Mouse (Mus musculus) urinary bladder, postnatal 14 days (tissue): ENCODE measurements around the gene Mbtps1.

Experiments used
- DNase-seq: peaks from one replicate; pipeline ENCODE4 v3.0.0; 2021; ENCODE audit warnings: low spot score

Gene Mbtps1

DNA sequence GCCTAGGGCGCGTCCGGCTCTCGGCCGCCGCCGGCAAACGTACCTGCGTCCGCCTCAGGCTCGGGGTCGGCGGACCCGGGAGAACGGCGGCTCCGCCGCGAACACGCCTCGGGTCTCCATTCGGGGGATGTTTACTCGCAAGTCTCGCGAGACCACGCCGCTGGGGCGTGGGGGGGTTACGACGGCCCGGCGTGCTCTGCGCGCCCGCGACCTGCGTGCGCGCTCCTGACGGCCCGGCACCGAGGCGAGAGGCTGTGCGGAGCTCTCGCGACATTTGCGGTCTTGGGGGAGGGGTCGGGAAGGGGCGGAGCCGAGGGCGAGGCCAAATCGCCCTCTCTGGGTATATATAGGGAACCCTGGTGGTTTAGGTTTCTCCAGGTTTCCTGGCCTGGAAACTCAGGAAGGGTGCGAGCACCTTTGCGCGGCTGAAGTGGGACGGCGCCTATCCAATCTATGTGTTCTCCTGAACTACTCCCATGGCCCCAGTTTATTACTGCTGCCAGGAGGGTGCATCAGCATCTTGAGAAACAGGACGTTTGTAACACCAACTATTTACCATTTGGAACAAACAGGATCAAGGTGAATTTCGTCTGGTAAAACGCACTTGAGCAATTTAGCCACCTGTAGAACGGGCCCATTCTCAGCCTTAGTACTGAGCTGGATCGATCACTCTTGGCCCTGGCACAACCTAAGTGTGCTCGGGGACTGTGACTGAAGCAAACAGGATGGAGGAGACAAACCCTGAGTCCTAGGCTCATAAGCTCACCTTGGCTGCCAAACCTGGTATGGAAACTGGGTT lies at the start of gene Mbtps1:
Gene Mbtps1, minus strand, starts transcription at position 133 of the 799 bp plus-strand sequence.
- DNase-seq: peak; percentile 98

DNA sequence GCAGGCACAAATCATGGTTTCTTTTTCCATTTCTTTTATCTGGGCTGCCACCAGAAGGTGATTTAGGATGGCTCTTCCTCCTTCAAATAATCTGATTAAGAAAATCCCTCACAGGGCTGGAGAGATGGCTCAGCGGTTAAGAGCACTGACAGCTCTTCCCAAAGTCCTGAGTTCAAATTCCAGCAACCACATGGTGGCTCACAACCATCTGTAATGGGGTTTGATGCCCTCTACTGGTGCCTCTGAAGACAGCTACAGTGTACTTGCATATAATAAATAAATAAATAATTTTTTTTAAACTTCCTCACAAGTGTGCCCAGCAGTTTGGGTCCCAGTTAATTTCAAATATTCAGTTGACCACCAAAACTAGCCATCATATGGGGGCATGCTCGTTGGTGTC lies 47.7 kb upstream of the Mbtps1 start:
- no peak for DNase-seq

DNA sequence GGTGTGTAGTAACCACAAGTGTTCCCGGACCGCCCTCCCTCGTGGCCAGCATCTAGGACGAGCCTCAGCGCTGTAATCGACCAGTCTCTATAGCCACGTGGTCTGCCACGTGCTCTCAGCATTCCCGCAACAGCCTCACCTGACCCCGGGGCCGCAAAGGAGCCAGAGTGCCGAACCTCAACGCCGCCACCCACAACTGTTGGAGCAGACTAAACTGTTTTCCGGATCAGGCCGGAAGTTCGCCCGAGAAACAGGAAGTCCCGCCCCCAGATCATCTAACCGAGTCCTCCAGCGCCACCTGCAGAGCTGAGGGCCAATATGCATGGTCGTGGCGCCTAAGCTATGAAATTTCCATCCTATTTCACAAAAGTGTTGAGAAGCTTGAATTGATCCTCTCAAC lies 46.5 kb upstream of the Mbtps1 start, which contains the start of gene Taf1c:
Gene Taf1c, minus strand, starts transcription at position 227 of the 400 bp plus-strand sequence.
- peak; percentile 94 for DNase-seq

DNA sequence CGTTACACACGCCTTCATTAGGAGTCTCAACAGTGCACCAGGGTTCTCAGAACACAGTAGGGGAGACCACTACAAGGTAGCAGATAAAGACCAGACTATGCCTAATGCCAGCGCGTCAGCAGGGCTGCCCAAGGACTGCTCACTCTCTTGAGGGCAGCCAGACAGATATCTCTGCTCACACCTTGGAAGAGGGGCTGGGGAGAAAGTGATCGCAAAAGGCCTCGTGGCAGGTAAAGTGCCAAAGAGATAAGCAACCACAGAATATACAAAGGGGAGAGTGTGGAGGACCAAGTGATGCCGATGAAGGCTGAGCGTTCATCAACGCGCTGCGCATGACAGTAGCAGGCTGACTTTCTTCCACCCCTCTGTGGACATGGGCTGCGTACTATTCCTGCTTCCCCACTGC lies 45.9 kb upstream of the Mbtps1 start:
- DNase-seq: no peak

DNA sequence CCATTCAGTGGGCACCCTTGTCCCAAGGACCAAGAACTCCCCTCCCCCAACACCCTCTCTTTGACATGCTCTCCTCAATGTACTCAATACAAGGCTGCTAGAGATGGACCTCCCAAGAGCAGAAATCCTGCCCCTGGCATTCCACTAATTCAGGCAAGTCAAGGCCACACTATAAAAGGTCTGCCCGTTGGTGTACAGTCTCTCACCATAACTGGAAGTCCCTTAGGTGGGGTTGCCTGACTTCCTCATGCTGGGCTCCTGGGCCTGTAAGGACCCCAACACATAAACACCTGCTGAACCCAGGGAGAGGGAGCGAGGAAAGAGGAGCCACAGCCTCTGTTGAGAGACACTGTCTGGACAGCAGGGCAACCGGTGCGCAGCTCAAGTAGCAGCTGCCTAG lies 45.2 kb upstream of the Mbtps1 start:
- DNase-seq: no peak

DNA sequence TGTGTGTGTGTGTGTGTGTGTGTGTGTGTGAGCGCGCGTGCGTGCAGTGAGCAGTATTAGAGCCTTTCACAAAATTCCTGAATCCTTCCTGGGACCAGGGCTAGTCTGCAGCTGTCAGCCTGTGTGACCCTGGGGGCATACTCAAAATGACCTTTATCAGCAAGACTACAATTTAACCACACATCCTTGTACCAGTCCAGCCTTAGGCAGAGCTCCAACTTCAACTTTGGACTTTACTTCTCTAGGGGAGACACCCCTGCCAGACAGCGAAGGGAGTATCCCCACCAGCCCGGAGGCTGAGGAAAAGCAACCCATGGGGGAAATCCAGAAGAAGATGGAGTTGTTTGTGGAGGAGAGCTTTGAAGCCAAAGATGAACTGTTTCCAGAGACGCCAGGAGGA lies 32.9 kb upstream of the Mbtps1 start:
- DNase-seq: no peak

DNA sequence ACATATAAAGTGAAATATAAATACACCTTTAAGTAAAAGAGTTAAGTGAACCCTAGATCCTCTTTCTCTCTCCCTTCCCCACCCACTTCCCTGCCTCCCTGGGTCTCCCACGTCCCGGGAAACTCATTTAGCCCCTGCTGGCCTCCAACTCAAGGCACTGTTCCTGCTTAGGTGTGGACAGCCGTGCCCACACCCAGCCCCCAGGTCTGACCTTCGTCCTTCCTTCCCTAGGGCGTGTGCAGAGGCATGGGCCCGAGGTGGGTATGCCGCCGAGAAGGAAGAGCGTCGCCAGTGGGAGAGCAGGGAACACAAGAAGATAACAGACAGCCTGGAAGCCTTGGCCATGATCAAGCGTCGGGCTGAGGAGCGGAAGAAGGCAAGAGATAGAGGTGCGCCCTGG lies 31.8 kb upstream of the Mbtps1 start:
- no peak for DNase-seq

DNA sequence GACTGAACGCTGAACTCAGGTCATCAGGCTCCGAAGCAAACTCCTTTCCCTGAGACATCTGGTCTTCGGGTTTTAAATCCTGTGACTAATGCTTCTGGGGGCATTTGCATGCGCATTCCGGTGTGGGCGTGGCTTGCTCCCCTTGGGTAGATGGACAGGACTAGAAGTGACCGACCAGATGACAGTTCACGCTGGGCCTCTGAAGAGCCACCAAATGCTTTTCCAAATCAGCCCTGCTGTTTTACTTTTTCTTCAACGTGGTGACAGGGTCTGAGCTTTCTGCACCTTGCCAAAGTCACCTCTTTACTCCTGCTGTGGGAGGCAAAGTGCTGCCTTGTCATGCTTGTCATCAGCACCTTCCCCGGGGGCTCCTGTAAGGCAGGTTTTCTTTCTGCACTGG lies 30.3 kb upstream of the Mbtps1 start:
- DNase-seq: no peak

DNA sequence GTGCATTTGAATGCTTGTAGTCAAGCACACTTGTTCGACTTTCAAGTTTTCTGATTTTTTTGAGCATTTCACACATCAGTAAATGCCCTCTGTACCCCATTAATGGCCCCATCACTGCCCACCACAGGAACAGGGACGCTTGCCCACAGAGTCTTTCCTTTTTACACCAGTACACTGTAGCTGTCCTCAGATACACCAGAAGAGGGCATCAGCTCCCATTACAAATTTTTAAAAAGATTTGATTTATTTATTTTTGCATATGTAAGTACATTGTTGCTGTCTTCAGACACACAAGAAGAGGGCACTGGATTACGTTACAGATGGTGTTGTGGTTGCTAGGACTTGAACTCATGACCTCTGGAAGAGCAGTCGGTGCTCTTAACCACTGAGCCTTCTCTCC lies 29.8 kb upstream of the Mbtps1 start:
- no peak for DNase-seq

DNA sequence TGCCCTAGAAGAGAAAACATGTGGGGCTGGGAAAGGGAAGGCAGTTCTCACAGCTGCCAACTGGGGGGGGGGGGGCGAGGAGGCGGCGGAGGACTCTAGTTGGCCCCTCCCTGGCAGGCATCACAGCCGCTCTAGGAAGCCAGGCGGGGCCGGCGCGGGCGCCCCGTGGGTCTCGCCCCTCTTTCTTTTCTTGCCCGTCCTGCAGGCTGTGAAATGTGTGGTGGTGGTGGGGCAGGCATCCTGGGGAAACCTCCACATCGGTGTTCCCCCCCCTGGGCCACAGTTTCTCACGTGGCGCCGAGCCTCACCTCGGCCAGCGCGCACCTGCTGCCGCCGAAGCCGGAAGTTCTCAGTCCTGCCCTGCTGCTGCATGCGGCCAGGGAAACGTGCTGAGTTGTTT lies 27.4 kb upstream of the Mbtps1 start:
- DNase-seq: no peak

DNA sequence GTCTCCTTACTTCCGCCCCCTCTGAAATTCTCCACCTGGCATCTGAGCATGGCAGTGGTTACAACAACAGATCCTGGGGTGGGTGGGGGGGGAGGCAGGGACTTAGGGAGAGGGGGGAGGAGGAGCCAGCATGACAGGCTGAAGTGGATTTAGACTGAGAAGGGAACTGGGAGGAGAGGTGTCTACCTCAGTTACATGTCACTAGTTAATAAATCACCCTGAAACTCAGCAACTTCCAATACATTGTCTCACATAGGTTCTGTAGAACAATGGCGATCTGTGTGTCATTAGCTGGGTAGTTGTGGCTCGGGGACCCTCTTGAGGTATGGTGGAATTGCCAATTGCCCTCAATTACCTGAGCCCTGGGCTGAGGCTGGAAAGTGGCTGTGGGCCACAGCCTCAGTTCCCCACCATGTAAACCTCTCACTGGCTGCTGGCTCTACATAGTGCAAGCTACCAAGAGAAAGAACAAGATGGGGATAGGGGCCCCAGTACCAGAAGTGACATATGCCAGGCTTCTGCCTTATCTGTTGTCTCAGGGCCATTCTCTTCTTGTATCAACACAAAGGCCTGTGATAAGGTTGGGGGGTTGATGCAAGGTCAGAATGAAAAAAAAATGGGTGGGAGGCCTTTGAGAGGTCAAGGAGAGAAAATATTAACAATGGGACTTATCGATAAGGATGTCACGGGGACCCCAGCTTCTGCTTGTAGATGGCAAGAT lies 22.1 kb upstream of the Mbtps1 start:
- DNase-seq: no peak

DNA sequence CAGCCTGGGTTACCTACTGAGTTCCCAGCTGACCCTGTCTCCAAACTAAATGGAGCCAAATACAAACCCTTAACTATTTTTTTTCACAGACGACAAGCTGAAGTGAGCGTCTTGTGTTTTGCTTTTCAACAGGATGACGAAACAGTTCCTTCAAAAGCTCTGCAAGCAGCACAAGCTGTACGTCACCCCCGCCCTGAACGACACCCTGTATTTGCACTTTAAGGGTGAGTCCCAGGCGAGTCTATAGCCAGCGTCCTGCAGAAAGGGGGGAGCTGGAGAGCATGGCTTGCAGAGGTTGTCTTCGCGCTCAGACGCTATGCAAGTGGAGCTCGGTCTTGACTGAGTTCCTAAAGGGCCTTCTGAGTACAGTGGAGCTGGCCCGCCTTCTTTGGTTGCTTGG lies 20.6 kb upstream of the Mbtps1 start:
- no peak for DNase-seq

DNA sequence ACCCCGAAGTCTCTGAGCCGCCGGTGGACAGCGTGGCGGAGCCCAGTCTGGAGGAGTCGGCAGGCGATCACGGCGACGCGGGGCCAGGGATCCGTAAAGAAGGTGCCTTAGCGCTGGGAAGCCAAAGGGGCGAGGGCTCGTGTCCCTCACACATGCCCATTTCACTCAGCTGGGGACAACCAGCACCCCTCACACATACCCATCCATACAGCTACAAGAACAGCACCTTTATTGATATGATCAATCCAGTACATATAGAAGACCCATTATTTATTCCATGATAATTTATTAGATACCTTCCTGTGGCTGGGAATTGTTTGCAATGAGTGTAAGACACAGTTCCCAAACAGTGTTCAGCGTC lies 16.8 kb upstream of the Mbtps1 start:
- no peak for DNase-seq

DNA sequence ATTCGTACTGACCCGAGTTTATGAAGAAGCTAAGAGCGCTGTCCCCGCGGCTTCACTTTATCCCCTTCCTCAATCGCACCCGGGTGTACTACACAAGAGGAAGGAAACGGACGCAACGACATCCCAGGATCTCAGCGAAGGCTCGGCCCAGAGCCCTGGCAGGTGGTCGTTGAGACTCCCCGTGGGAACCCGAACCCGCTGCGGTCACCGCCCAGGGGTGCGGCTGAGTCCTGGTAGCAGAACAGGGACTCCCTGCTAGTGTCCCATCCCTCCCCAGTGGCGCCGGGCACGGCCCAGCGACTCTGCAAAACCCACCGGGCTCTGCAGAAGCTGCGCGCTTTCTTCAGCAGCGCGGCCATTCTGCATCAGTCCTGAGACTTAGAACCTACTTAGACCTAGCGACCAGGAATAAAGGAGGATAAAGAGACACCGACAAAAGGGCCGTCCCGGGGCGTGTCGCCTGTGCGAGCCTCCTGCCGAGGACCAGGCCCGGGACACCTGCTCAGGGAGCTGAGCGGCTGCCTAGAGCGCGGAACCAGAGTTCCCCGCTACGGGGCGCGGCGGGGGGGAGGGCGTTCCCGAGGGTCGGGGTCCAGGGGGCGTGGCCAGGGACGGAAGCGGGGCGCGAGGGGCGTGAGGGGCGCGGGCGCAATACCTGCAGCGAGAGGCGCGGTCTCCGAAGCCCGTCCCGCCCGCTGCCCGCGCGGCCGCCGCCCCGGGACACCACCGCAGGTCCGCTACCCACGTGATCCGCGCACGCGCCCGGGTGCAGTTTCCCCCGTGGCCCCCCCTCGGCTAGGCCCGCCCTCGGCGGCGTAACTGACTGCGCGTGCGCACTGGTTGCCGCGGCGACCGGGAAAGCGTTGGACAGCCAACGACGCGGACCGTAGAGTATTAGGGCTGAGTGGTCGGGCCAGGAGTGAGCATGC lies 16.2 kb upstream of the Mbtps1 start, which contains the start of the genes Hsdl1 and Dnaaf1:
Gene Hsdl1, minus strand, starts transcription at position 747 of the 929 bp plus-strand sequence.
Gene Dnaaf1, plus strand, starts transcription at position 799 of the 929 bp plus-strand sequence.
- DNase-seq: peak; percentile 97

DNA sequence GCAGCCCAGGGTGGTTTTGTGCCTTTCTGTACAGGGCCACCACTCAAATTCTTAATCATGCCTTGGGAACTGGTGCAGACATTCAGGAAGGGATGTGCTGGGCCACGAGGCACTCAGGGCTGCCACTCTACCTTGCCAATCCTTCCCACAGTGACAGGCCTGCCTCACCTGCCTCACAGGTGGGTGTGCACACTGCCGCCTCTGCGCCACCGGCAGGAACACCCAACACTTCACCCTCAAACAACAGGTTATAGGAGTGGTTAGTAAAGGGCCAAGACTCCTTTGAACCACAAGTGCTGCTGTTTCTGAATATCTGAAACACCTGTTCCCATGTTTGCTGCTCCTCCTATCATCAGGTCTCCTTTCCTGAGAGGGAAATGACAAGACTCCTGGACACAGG lies 13.9 kb upstream of the Mbtps1 start:
- no peak for DNase-seq

DNA sequence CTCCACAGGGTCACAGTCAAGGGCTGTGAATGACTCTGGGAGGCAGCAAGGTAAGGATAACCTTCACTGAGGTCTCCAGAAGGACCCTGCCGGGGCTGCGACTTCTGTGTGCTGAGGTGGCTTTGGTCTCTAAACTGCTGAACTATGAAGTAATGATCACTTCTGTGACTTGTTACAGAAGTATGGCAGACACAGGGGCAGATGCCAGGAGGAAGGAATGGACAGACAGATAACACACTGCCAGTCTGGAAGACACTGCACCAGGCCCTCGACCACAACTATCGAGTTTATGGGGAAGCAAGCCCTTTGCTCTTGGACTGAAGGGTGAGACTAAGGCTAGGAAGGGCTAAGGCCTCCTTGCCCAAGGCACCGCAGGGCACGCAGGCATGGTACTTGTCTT lies 12.6 kb upstream of the Mbtps1 start:
- DNase-seq: no peak

DNA sequence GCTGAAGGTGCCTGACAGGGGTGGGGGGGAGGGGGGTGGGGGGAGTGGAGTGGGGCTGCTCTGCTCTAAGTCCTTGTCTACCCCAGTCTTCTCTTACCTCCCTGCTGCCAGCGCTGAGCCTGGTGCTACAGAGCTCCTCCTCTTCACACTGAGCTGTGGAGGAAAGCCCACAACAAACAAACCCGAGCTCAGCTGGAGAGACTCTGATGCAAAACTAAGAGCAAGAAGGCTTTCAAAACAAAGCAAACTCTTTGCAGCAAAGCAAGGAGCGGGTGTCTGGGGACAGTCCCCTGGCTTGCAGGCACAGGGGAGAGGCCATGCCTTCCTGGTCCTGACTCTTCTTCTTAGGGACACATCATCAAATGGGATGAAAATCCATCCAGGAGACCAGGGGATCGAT lies 11.3 kb upstream of the Mbtps1 start:
- no peak for DNase-seq

DNA sequence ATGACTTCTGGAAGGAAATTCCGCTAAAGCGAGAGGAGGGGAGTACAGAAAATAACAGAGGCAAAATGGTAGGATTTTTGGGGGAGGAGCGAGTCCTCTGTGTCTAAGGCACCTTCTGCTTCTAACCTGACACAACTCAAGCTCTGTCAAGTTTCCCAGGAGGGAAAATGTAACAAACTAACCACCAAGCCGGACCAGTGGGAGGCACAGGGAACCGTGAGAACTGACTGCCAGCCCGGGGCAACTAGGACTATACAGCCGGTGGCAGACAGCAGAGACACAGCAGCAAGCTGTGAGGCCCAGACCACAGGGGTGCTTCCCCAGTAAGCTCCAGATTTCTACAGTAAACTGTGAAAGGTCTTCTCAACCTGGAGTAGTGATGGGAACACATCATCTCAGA lies 10.4 kb upstream of the Mbtps1 start:
- no peak for DNase-seq

DNA sequence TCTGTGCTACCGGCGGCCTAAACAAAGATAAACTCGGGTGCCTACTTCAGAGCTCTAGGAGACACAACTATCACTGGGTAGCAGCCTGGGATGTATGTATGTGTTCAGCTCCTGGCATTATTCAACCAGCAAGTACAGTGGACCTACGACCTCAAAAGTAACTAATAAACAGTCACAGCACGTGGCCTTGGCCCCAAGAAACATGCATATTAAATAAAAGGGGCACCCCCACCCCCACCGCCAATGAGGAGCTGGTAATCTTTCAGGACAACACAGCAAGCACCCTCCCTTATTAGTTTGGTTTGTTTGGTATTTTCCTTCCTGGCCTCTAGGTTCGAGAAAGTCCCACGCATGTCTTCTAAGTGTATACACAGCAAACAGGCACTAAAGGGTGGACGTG lies 9.7 kb upstream of the Mbtps1 start:
- DNase-seq: no peak

DNA sequence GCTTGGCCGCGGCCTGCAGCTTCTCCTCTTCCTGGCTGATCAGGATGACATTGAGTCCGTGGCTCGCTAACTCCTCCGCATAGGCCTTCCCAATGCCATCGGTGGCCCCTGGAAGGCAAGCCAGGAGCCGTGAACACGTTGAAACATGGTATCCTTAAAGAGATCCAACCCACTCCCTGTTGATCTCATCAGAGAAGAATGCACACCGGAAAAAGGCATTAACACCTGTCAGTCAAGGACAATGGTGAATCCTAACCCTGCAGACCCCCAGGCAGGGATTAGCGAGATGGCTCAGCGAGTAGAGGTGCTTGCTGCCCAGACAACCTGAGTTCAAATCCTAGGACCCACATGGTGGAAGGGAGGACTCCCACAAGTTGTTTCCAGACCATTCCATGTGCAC lies 7.8 kb upstream of the Mbtps1 start:
- DNase-seq: no peak

DNA sequence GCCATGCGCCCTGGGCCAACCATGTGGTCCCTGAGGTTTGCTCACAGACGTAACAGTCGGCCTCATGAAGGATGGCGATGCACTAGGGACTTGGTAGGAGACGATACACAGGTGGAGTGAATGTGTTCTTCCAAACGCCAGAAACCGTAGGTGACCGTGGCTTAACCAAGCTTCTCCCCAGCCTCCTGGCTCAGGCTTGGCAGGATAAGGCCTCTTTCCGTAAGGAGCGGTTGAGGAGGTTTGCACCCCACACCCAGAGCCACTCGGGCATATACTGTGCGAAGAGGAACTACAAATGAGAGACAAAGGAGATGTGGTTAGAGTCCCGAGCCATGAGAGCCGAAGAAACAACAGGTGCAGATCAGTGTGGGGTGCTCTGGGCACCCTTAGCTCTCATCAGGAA lies 5.3 kb upstream of the Mbtps1 start:
- no peak for DNase-seq

DNA sequence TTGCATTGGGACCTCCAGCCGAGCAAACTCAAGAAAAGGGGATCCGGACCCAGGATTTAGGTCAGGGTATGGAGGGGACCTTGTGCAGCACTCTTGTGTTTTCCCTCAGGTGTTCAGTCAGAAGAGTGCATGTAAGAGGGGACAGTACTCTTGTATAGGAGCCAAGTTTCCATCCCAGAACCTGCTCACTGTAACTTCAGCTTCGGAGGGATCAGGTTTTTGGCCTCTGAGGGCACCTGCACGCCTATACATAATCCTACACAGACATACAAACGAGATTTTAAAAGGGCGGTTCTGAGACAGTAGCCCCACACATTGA lies 826 bp upstream of the Mbtps1 start:
- DNase-seq: no peak
